Mouse (Mus musculus) hindbrain, embryonic 15.5 days (tissue): Measurements from ENCODE around the gene Mns1. TPM values are rescaled to one million over a fixed set of nuclear protein-coding genes. Genes with fewer than 3 reads are reported as not detected.

Experiments used
- ATAC-seq: fragments of 200-750 bp; cut with Nextera tagmentation; 2 replicates; pipeline ENCODE4 v1.8.0; 2017; ENCODE audit warnings: low read depth, moderate number of reproducible peaks, moderate TSS enrichment; ENCODE audit not compliant: low FRiP score
- H3K27ac ChIP-seq: fragments of 300-500 bp; sonication (generic); replicated peaks from 2 replicates; pipeline ENCODE4 v1.5.1; 2015; ENCODE audit warnings: mild to moderate bottlenecking, inconsistent platforms
- H3K27me3 ChIP-seq: fragments of 300-500 bp; sonication (generic); 2 replicates; pipeline ENCODE4 v1.6.1; 2015; ENCODE audit warnings: control low read depth, inconsistent platforms
- H3K36me3 ChIP-seq: fragments of 300-500 bp; sonication (generic); 2 replicates; pipeline ENCODE4 v1.6.1; 2015; ENCODE audit warnings: control low read depth, inconsistent platforms
- H3K4me1 ChIP-seq: fragments of 300-500 bp; sonication (generic); replicated peaks from 2 replicates; pipeline ENCODE4 v1.6.1; 2015; ENCODE audit warnings: control low read depth, inconsistent platforms
- H3K4me2 ChIP-seq: fragments of 300-500 bp; sonication (generic); 2 replicates; pipeline ENCODE4 v1.6.1; 2015; ENCODE audit warnings: moderate library complexity, mild to moderate bottlenecking, inconsistent platforms
- H3K4me3 ChIP-seq: fragments of 300-500 bp; sonication (generic); 2 replicates; pipeline ENCODE4 v1.5.1; 2015; ENCODE audit warnings: mild to moderate bottlenecking, inconsistent platforms
- H3K9ac ChIP-seq: fragments of 300-500 bp; sonication (generic); 2 replicates; pipeline ENCODE4 v1.6.1; 2015; ENCODE audit warnings: inconsistent platforms
- H3K9me3 ChIP-seq: fragments of 300-500 bp; sonication (generic); 2 replicates; pipeline ENCODE4 v1.6.1; 2016; ENCODE audit warnings: control low read depth, inconsistent platforms
- WGBS: fragments of 180-500 bp; shearing (Covaris S2); methylation state at CpG from one replicate; pipeline ENCODE4 v1.1.7; 2015; 5-methylcytosine and 5-hydroxymethylcytosine counted together
- polyA plus RNA-seq: library from polyadenylated mRNA; unstranded; fragments of >200 nt; fragmentation: Nextera tagmentation; extraction: Ambion mirVana; gene quantifications from 2 replicates; pipeline ENCODE4 v1.2.1, GENCODE M21; 2015

The Mns1 gene
- polyA plus RNA-seq, 1 experiment from 2014 or later: 10.4 TPM

DNA sequence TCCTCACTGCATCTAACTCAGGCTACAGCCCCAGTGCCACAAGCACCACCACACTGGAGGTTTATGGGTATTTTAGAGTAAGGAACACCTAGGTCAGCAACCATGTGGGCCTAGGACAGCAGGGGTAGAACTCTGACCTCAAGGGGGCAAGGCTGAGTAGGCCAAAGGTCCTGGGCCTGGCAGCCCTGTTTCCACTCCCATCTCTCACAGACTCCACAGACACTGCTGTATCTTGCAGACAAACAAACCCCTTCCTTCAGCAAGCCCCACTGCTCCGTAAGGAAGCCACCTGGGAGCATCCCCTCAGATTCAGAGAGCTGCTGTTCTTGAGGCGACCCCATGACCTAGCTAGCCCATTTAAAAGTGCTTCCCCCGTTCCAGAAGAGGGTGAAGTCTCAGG lies 32.9 kb upstream of the Mns1 start:
- H3K4me3 ChIP-seq: no peak overlapping the region
- no peaks in the 10 kb centered on the region for H3K36me3 ChIP-seq
- H3K4me2 ChIP-seq: no peak overlapping the region
- no peak overlapping the region for H3K27ac ChIP-seq
- no peaks in the 10 kb centered on the region for H3K9me3 ChIP-seq
- ATAC-seq: no peak
- WGBS: 74% methylated on average over 3 of the region's 3 CpGs
- 0 out of 2 replicates have a peak, but pooled peaks cover 2% of the 10 kb centered on the region for H3K27me3 ChIP-seq
- H3K9ac ChIP-seq: no peak overlapping the region
- peaks cover 17% of the 10 kb centered on the region for H3K4me1 ChIP-seq

DNA sequence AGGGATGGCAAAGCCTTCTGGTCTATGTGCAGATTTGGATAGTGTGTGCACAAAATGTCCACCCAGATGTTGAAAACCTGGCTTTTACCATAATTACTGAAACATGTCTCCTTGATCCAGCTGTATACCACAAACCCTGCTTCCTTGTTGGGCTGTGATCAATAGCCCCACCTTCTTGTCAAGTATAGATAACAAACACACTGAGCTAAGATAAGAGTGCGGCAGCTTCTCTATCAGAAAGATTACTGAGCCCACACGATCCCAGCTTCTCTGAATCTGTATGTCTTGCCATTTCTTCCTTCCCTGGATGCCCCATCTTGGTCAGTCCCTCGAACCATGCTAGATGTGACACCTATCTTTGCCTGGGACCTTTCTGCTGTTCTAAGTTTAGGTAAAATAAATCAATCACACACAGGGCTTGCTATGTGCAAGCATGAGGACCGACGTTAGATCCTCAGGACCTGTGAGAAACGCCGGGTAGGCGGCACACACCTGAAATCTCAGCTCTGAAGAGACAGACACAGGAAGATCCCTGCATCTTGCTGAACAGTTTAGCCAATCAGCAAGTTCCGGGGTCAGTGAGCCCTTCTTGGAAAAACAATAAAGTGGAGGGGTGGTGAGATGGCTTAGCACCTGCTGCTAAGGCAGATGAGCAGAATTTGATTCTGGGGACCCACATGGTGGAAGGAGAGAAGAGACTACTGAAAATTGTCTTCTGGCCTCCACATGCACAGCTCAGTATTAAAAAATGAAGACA lies 31.8 kb upstream of the Mns1 start:
- Histone ChIP-seq H3K27me3 (0 out of 2 replicates have a peak, but pooled peaks cover 2% of the 10 kb centered on the region), H3K4me3 (no peak overlapping the region), H3K27ac (no peak overlapping the region), H3K9me3 (no peaks in the 10 kb centered on the region), H3K4me1 (peaks cover 17% of the 10 kb centered on the region), H3K36me3 (no peaks in the 10 kb centered on the region), H3K9ac (no peak overlapping the region), H3K4me2 (no peak overlapping the region)
- no peak for ATAC-seq
- WGBS: 88% methylated on average over 9 of the region's 9 CpGs

DNA sequence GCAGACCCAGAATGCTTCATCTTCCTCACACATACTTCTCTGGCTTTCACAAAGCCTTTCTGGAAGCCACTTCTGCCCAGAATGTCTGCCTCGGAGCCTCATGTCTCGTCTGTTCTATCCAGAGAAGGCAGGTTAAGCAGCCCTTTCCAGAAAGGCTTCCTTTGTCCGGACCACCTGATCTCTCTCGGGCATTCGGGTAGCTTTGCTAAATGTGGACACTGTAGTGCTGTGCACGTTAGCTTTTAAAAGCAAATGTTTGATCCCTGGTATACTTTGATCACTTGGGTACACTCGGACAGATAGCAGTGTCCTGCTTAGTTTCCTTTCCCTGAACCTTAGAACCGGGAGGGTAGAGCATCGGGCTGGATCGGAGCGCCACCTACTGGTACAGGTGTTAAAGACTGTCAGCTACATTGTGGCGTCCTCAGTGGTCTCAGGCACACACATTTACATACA lies 29.7 kb upstream of the Mns1 start:
- Histone ChIP-seq H3K9ac (peak overlapping the region; percentile 36), H3K4me3 (peak overlapping the region; percentile 31), H3K36me3 (no peaks in the 10 kb centered on the region), H3K9me3 (no peaks in the 10 kb centered on the region), H3K4me1 (peaks cover 17% of the 10 kb centered on the region), H3K27ac (no peak overlapping the region; the same call in 1 of the 2 replicates), H3K27me3 (0 out of 2 replicates have a peak, but pooled peaks cover 2% of the 10 kb centered on the region), H3K4me2 (peak overlapping the region; percentile 54)
- peak; percentile 82 for ATAC-seq
- WGBS: 10% methylated on average over 12 of the region's 12 CpGs

DNA sequence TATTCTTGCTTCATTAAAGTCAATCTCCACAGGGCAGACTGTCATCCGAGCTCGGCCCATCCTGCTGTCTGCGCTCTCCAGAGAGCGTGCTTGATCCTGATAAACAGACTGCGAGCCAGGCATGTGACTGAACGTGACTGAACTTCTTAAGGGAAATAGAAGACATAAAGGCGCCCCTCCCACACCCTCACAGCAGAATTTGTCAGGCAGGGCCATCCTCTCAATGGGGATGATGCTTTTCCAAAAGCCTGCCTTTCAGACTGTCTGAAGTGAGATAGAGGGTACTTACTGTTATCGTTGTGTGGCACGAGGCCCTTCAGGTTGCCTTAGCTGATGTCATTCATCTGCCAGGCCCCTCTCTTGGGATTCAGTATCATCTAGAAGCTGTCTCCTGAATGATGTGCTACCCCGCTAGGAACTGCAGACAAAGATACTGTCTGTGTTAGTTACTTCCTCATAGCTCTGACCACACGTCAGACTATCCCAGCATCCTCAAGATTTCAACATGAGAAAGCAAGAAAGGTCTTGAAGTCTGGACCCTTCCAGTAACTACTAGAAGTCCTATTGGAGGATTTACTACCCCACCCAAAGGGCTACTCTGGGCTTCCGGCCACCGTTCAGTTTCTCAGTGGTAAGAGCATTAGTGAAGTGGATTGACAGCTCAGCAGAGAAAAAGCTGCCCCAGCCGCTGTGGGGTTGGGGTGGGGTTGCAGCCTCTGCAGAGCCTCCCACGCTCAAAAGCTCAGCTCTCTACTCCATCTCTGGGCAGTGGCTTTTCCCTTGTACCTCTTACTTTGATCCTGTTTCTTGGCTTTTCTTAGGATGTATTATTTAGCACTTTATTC lies 28.2 kb upstream of the Mns1 start:
- peak; percentile 46 for ATAC-seq
- H3K4me1 ChIP-seq: peaks cover 17% of the 10 kb centered on the region
- H3K36me3 ChIP-seq: no peaks in the 10 kb centered on the region
- 0 out of 2 replicates have a peak, but pooled peaks cover 2% of the 10 kb centered on the region for H3K27me3 ChIP-seq
- no peaks in the 10 kb centered on the region for H3K9me3 ChIP-seq
- H3K4me2 ChIP-seq: no peak overlapping the region
- H3K27ac ChIP-seq: no peak overlapping the region
- 34% methylated on average over 15 of the region's 15 CpGs for WGBS
- no peak overlapping the region for H3K9ac ChIP-seq
- no peak overlapping the region for H3K4me3 ChIP-seq

DNA sequence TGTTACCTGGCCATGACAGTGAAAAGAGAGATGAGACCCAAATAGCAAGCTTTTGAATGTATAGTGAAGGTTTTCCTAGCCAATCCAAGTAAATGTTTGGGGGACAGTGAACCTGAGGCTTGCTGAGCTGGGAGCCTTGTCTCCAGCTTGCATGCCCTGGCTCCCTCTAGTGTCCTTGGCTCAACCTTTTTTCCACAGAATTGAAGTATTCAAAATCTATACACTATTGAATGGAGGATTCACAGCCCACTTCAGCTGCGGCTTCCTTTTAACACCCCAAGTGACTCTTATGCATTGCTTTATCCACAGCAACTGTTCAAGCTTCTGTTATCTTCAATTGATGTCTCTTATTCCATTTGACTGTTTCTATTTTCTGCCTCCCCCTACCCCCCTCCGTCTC lies 26.1 kb upstream of the Mns1 start:
- no peak overlapping the region for H3K9ac ChIP-seq
- no peak overlapping the region for H3K27ac ChIP-seq
- H3K27me3 ChIP-seq: 0 out of 2 replicates have a peak, but pooled peaks cover under 1% of the 10 kb centered on the region
- WGBS: 85% methylated on average over 2 of the region's 2 CpGs
- no peaks in the 10 kb centered on the region for H3K9me3 ChIP-seq
- no peaks in the 10 kb centered on the region for H3K36me3 ChIP-seq
- H3K4me1 ChIP-seq: peaks cover 17% of the 10 kb centered on the region
- no peak overlapping the region for H3K4me2 ChIP-seq
- no peak overlapping the region for H3K4me3 ChIP-seq
- no peak for ATAC-seq

DNA sequence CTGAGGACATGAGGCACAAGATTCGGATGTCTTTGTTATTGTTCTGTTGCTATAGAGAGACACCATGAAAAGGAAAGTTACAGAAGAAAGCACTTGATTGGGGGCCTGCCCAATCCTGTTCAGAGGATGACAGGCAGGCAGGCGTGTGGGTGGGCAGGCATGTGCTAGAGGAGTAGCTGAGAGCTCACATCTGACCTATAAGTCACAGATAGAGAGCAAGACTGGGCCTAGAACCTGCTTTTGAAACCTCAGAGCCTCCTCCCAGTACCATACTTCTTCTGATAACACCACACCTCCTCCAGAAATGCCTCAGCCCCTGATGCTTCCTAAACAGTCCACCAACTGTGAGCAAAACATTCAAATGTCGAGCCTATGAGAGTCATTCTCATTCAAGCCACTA lies 19.4 kb upstream of the Mns1 start:
- no peak overlapping the region for H3K4me2 ChIP-seq
- ATAC-seq: no peak
- H3K27ac ChIP-seq: no peak overlapping the region
- H3K36me3 ChIP-seq: no peaks in the 10 kb centered on the region
- H3K9ac ChIP-seq: no peak overlapping the region
- H3K4me3 ChIP-seq: no peak overlapping the region
- WGBS: 77% methylated on average over 3 of the region's 3 CpGs
- H3K27me3 ChIP-seq: no peaks in the 10 kb centered on the region
- H3K9me3 ChIP-seq: no peaks in the 10 kb centered on the region
- peaks cover 18% of the 10 kb centered on the region for H3K4me1 ChIP-seq

DNA sequence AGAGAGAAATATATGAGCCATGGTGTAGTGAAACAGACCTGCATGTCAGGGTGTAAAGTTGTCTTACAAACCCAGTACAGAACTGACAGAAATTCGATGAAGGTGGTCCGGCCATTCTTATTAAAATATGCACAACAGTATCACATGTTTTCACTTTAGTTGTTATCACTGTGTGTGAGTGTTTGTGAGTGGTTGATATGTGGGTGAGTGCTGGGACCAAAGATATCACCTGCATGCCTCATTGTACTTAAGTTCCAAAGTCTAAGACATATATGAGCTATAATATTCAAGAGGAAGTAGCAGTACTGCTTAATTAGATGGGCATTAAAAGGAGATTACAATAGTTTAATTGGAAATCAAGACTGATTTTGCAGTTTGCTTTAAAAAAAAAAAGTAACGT lies 17.3 kb upstream of the Mns1 start:
- WGBS: 81% methylated on average over 3 of the region's 3 CpGs
- H3K9me3 ChIP-seq: no peaks in the 10 kb centered on the region
- H3K27ac ChIP-seq: no peak overlapping the region
- ATAC-seq: no peak
- no peak overlapping the region for H3K9ac ChIP-seq
- H3K4me3 ChIP-seq: no peak overlapping the region
- H3K4me1 ChIP-seq: peaks cover 26% of the 10 kb centered on the region
- H3K27me3 ChIP-seq: no peaks in the 10 kb centered on the region
- H3K36me3 ChIP-seq: no peaks in the 10 kb centered on the region
- H3K4me2 ChIP-seq: no peak overlapping the region

DNA sequence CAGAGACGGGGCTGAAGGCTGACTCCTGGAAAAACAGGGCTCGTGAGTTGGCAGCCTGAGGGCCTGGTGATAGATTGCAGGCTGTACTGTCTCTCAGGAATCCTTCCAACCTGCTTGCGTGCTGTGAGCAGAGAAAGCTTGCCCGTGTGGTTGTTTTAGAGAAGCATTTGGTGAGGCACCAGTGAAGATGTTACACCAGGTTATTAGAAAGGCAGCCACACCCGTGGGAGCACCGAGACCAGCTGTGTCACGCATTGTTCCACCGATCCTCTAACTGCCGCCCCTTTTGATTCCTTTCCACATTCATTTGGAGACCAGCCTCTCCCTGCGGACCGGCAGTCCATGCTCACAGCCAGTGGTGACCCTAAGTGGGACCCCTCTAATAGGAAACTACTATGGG lies 15.5 kb upstream of the Mns1 start:
- no peak overlapping the region for H3K4me2 ChIP-seq
- WGBS: 28% methylated on average over 11 of the region's 11 CpGs
- no peak overlapping the region for H3K4me3 ChIP-seq
- no peak for ATAC-seq
- H3K27me3 ChIP-seq: no peaks in the 10 kb centered on the region
- H3K9me3 ChIP-seq: no peaks in the 10 kb centered on the region
- H3K4me1 ChIP-seq: peaks cover 36% of the 10 kb centered on the region
- peak overlapping the region; percentile 58 for H3K27ac ChIP-seq
- H3K36me3 ChIP-seq: no peaks in the 10 kb centered on the region
- H3K9ac ChIP-seq: no peak overlapping the region

DNA sequence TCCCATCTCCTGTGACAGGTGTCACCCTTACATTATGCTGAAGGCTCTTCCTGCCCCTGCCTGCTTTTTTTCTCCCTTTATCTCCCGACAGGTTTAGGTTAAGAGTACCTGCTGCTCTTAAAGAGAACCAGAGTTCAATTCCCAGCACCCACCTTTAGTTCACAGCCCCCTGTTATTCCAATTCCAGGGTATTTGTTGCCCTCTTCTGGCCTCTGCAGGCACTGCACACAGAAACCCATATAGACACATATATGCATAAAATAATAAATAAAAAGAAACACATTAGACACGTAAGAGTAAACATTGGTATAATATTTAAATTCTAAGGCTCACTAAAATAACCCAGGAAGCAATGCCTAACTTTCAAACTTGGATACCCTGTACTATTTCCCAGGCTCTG lies 15.1 kb upstream of the Mns1 start:
- Histone ChIP-seq H3K36me3 (no peaks in the 10 kb centered on the region), H3K9ac (no peak overlapping the region), H3K4me3 (no peak overlapping the region), H3K4me2 (no peak overlapping the region), H3K27ac (no peak overlapping the region), H3K9me3 (no peaks in the 10 kb centered on the region), H3K4me1 (peaks cover 36% of the 10 kb centered on the region), H3K27me3 (no peaks in the 10 kb centered on the region)
- 87% methylated on average over 2 of the region's 2 CpGs for WGBS
- no peak for ATAC-seq

DNA sequence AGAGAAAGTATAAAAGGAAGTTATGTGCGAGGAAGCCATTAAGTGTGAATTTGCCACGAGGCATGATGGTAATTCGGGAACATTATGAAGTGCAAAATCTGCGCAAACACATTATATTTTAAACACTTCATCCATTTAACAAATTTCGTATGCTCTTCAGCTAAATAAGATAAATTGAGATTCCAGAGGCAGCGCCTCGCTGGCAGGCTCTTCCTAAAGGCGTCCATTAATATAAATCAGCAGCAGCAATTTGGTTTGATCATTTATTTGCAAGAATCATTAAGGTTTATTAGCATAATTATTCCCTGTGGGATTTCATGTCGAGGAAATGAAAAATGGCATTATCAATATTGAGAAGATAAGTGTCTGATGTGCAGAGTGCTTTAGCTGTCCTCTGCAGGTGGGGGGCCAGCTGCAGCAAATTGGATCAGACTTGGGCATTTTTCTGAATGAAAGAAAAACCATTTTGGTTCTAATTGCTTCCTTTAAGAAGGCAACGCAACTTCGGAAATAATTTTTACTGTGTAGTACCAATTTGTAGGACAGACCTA lies 12.4 kb upstream of the Mns1 start:
- Histone ChIP-seq H3K9ac (no peak overlapping the region), H3K27me3 (no peaks in the 10 kb centered on the region), H3K4me2 (peak overlapping the region; percentile 20), H3K9me3 (no peaks in the 10 kb centered on the region), H3K4me3 (no peak overlapping the region), H3K4me1 (peaks cover 36% of the 10 kb centered on the region), H3K36me3 (no peaks in the 10 kb centered on the region), H3K27ac (peak overlapping the region; percentile 6)
- 39% methylated on average over 11 of the region's 11 CpGs for WGBS
- ATAC-seq: peak; percentile 39; the same call in 1 of the 2 replicates

DNA sequence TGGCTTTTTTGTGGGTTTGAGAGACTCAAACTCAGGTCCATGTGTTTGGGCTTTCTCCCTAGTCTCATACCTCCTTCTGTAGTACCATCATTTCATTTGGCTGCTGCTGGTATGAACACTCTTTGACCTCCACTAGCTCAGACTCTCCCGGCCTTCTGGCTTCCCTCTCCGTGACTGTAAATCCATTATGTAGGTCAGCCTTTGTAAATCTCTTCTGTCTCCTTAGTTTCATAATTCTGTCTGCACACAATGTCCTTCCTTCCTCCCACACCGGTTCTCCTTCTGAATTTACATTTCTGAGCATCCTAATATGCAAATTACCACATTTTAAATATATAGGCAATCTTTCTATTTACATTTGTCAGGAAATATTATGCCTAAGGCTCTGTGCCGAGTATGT lies 9.9 kb upstream of the Mns1 start:
- Histone ChIP-seq H3K36me3 (no peaks in the 10 kb centered on the region), H3K4me2 (no peak overlapping the region), H3K9ac (no peak overlapping the region), H3K9me3 (no peaks in the 10 kb centered on the region), H3K27me3 (no peaks in the 10 kb centered on the region), H3K4me1 (peaks cover 18% of the 10 kb centered on the region; the same call in 1 of the 2 replicates), H3K27ac (no peak overlapping the region), H3K4me3 (no peak overlapping the region)
- 67% methylated on average over 4 of the region's 4 CpGs for whole genome bisulfite sequencing
- ATAC-seq: no peak

DNA sequence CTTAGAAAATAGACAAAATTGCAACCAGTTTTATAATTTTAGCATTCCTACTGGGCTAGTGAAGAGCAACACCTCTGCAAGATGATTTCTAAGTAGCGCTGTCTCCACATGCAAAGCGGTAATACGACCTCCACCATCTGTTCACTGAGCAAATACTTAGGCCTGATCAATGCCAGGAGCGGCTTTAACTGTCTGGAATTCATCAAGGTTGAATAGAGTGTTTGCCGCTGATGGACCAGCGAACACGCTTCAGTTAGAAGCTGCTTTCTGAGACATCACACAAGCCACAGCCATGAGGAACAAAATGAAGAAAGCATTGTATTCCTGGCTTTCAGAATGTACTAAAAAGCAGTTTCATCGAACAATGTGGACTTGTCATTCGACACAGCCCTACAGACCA lies 2.9 kb upstream of the Mns1 start:
- Histone ChIP-seq H3K4me3 (no peak overlapping the region), H3K9ac (no peak overlapping the region), H3K4me2 (no peak overlapping the region), H3K9me3 (no peaks in the 10 kb centered on the region), H3K27me3 (no peaks in the 10 kb centered on the region), H3K27ac (no peak overlapping the region), H3K36me3 (no peaks in the 10 kb centered on the region), H3K4me1 (peaks cover 8% of the 10 kb centered on the region)
- no peak for ATAC-seq
- WGBS: 52% methylated on average over 9 of the region's 9 CpGs
